Mouse (Mus musculus) limb, embryonic 12.5 days (tissue): ENCODE results near the gene 1110032A03Rik. TPM values are rescaled to one million over a fixed set of nuclear protein-coding genes. Genes with fewer than 3 reads are reported as not detected.
A peak's percentile ranks its signal among the peaks of the same experiment; 100 is the strongest.

Experiments
- ATAC-seq: fragments of 200-750 bp; cut with Nextera tagmentation; 2 replicates; pipeline ENCODE4 v1.8.0; 2017; ENCODE audit warnings: low read depth, moderate TSS enrichment; ENCODE audit not compliant: insufficient number of reproducible peaks, insufficient read depth, low FRiP score, low TSS enrichment
- H3K27ac ChIP-seq: fragments of 300-500 bp; sonication (generic); 2 replicates; pipeline ENCODE4 v1.5.1; 2016; ENCODE audit warnings: mild to moderate bottlenecking, moderate library complexity
- H3K27me3 ChIP-seq: fragments of 300-500 bp; sonication (generic); 2 replicates; pipeline ENCODE4 v1.6.1; 2016; ENCODE audit warnings: mild to moderate bottlenecking, moderate library complexity
- H3K36me3 ChIP-seq: fragments of 300-500 bp; sonication (generic); 2 replicates; pipeline ENCODE4 v1.6.1; 2016; ENCODE audit warnings: mild to moderate bottlenecking, moderate library complexity
- H3K4me1 ChIP-seq: fragments of 300-500 bp; sonication (generic); replicated peaks from 2 replicates; pipeline ENCODE4 v1.6.1; 2016
- H3K4me2 ChIP-seq: fragments of 300-500 bp; sonication (generic); 2 replicates; pipeline ENCODE4 v1.6.1; 2016; ENCODE audit warnings: mild to moderate bottlenecking, moderate library complexity
- H3K4me3 ChIP-seq: fragments of 300-500 bp; sonication (generic); replicated peaks from 2 replicates; pipeline ENCODE4 v1.5.1; 2016; ENCODE audit warnings: mild to moderate bottlenecking
- H3K9ac ChIP-seq: fragments of 300-500 bp; sonication (generic); replicated peaks from 2 replicates; pipeline ENCODE4 v1.6.1; 2016; ENCODE audit warnings: mild to moderate bottlenecking, moderate library complexity
- H3K9me3 ChIP-seq: fragments of 300-500 bp; sonication (generic); 2 replicates; pipeline ENCODE4 v1.6.1; 2016; ENCODE audit warnings: mild to moderate bottlenecking, moderate library complexity
- WGBS: fragments of 180-500 bp; shearing (Covaris S2); methylation state at CpG from one replicate; pipeline ENCODE4 v1.1.7; 2016; 5-methylcytosine and 5-hydroxymethylcytosine counted together
- polyA plus RNA-seq: library from polyadenylated mRNA; unstranded; fragments of >200 nt; fragmentation: Nextera tagmentation; extraction: Ambion mirVana; gene quantifications from 2 replicates; pipeline ENCODE4 v1.2.1, GENCODE M21; 2016

The 1110032A03Rik gene
- polyA plus RNA-seq, 1 experiment from 2014 or later: 24.8 TPM

GRCm38 (mm10) chr9:50770011-50770410, 5.3 kb downstream of the 1110032A03Rik start:
- Histone ChIP-seq H3K27me3 (no peaks in the 10 kb centered on the region), H3K9me3 (no peaks in the 10 kb centered on the region), H3K4me3 (no peak overlapping the region), H3K27ac (no peak overlapping the region), H3K36me3 (no peaks in the 10 kb centered on the region; the same call in 1 of the 2 replicates), H3K9ac (no peak overlapping the region), H3K4me2 (no peak overlapping the region), H3K4me1 (peaks cover 12% of the 10 kb centered on the region)
- WGBS: 79% methylated on average over 2 of the region's 2 CpGs
- no peak for ATAC-seq

GRCm38 (mm10) chr9:50768107-50769002, 7.0 kb downstream of the 1110032A03Rik start, which contains the start of gene Fdxacb1:
Fdxacb1 (plus strand) TSS chr9:50768236.
- Histone ChIP-seq H3K36me3 (no peaks in the 10 kb centered on the region; the same call in 1 of the 2 replicates), H3K27me3 (no peaks in the 10 kb centered on the region), H3K4me1 (peaks cover 8% of the 10 kb centered on the region), H3K4me3 (peak within 1 kb of the TSS; percentile 64), H3K4me2 (peak within 1 kb of the TSS; percentile 68), H3K9me3 (no peaks in the 10 kb centered on the region), H3K9ac (peak within 1 kb of the TSS; percentile 67), H3K27ac (peak within 1 kb of the TSS; percentile 88)
- 5% methylated on average over 59 of the region's 59 CpGs for WGBS
- peak; percentile 98 for ATAC-seq

- Histone ChIP-seq H3K4me2 (peak overlapping the region; percentile 68), H3K4me3 (peak overlapping the region; percentile 64), H3K27ac (0 out of 2 replicates have a peak overlapping the region, but pooled peaks have one; percentile 59), H3K9me3 (no peaks in the 10 kb centered on the region), H3K9ac (peak overlapping the region; percentile 67), H3K36me3 (no peaks in the 10 kb centered on the region; the same call in 1 of the 2 replicates), H3K4me1 (peaks cover 8% of the 10 kb centered on the region), H3K27me3 (no peaks in the 10 kb centered on the region)
- no peak; the same call in 1 of the 2 replicates for ATAC-seq
- 8% methylated on average over 17 of the region's 17 CpGs for WGBS
Observed at GRCm38 (mm10) chr9:50767531-50768106, 7.7 kb downstream of the 1110032A03Rik start.

GRCm38 (mm10) chr9:50763331-50763730, 12.0 kb downstream of the 1110032A03Rik start:
- H3K4me1 ChIP-seq: peaks cover 4% of the 10 kb centered on the region
- no peak overlapping the region for H3K27ac ChIP-seq
- no peaks in the 10 kb centered on the region for H3K36me3 ChIP-seq
- no peak overlapping the region for H3K4me2 ChIP-seq
- no peak overlapping the region for H3K9ac ChIP-seq
- no peaks in the 10 kb centered on the region for H3K27me3 ChIP-seq
- no peak overlapping the region for H3K4me3 ChIP-seq
- 74% methylated on average over 1 of the region's 1 CpGs for WGBS
- ATAC-seq: no peak
- H3K9me3 ChIP-seq: no peaks in the 10 kb centered on the region

- Histone ChIP-seq H3K4me1 (no peaks in the 10 kb centered on the region), H3K27ac (no peak overlapping the region), H3K27me3 (no peaks in the 10 kb centered on the region), H3K36me3 (no peaks in the 10 kb centered on the region), H3K4me2 (no peak overlapping the region), H3K9ac (no peak overlapping the region), H3K9me3 (no peaks in the 10 kb centered on the region), H3K4me3 (no peak overlapping the region)
- 67% methylated on average over 6 of the region's 6 CpGs for WGBS
- ATAC-seq: no peak
Observed at GRCm38 (mm10) chr9:50761520-50762243, 13.6 kb downstream of the 1110032A03Rik start.

- peaks cover 9% of the 10 kb centered on the region for H3K27me3 ChIP-seq
- H3K4me1 ChIP-seq: peaks cover 5% of the 10 kb centered on the region
- ATAC-seq: no peak
- H3K9ac ChIP-seq: no peak overlapping the region
- H3K9me3 ChIP-seq: no peaks in the 10 kb centered on the region
- H3K36me3 ChIP-seq: no peaks in the 10 kb centered on the region
- WGBS: 60% methylated on average over 5 of the region's 5 CpGs
- no peak overlapping the region for H3K27ac ChIP-seq
- H3K4me3 ChIP-seq: no peak overlapping the region
- no peak overlapping the region for H3K4me2 ChIP-seq
Observed at GRCm38 (mm10) chr9:50756711-50757110, 18.6 kb downstream of the 1110032A03Rik start.

- Histone ChIP-seq H3K4me1 (peaks cover 5% of the 10 kb centered on the region), H3K36me3 (no peaks in the 10 kb centered on the region), H3K27me3 (peaks cover 12% of the 10 kb centered on the region), H3K27ac (no peak overlapping the region), H3K9ac (no peak overlapping the region), H3K4me2 (no peak overlapping the region), H3K4me3 (no peak overlapping the region), H3K9me3 (no peaks in the 10 kb centered on the region)
- 75% methylated on average over 7 of the region's 7 CpGs for WGBS
- no peak for ATAC-seq
Observed at GRCm38 (mm10) chr9:50753947-50754346, 21.4 kb downstream of the 1110032A03Rik start.

GRCm38 (mm10) chr9:50752784-50753615, 22.3 kb downstream of the 1110032A03Rik start:
- no peak overlapping the region for H3K4me2 ChIP-seq

GRCm38 (mm10) chr9:50752054-50752602, 23.2 kb downstream of the 1110032A03Rik start, which contains the start of gene Hspb2:
Hspb2 (minus strand) TSS chr9:50752354.
- no peak within 1 kb of the TSS for H3K4me2 ChIP-seq
- H3K9me3 ChIP-seq: no peaks in the 10 kb centered on the region
- WGBS: 66% methylated on average over 14 of the region's 14 CpGs
- no peak within 1 kb of the TSS for H3K4me3 ChIP-seq
- H3K36me3 ChIP-seq: no peaks in the 10 kb centered on the region
- no peak within 1 kb of the TSS for H3K27ac ChIP-seq
- H3K27me3 ChIP-seq: peaks cover 12% of the 10 kb centered on the region
- H3K9ac ChIP-seq: no peak within 1 kb of the TSS
- peaks cover 5% of the 10 kb centered on the region for H3K4me1 ChIP-seq
- ATAC-seq: peak; percentile 80

More at GRCm38 (mm10) chr9:50752784-50753615, 22.3 kb downstream of the 1110032A03Rik start:
- no peak overlapping the region for H3K27ac ChIP-seq
- 69% methylated on average over 17 of the region's 17 CpGs for WGBS
- H3K4me3 ChIP-seq: no peak overlapping the region
- no peak overlapping the region; the same call in 1 of the 2 replicates for H3K9ac ChIP-seq
- peaks cover 5% of the 10 kb centered on the region for H3K4me1 ChIP-seq
- ATAC-seq: peak; percentile 50; the same call in 1 of the 2 replicates
- peaks cover 12% of the 10 kb centered on the region for H3K27me3 ChIP-seq
- no peaks in the 10 kb centered on the region for H3K36me3 ChIP-seq
- H3K9me3 ChIP-seq: no peaks in the 10 kb centered on the region

GRCm38 (mm10) chr9:50751323-50751722, 24.0 kb downstream of the 1110032A03Rik start, which contains the start of gene Cryab:
Cryab (plus strand) TSS chr9:50751325.
- Histone ChIP-seq H3K27me3 (peaks cover 12% of the 10 kb centered on the region), H3K9me3 (no peaks in the 10 kb centered on the region), H3K36me3 (no peaks in the 10 kb centered on the region), H3K27ac (no peak within 1 kb of the TSS), H3K4me2 (no peak within 1 kb of the TSS), H3K9ac (no peak within 1 kb of the TSS), H3K4me3 (no peak within 1 kb of the TSS), H3K4me1 (peaks cover 9% of the 10 kb centered on the region)
- no peak for ATAC-seq
- 69% methylated on average over 22 of the region's 22 CpGs for WGBS
